Mouse (Mus musculus) embryonic fibroblast, embryonic 13.5 days (primary cell): Measurements from ENCODE around the gene Arhgap24.

Experiments used
- CTCF ChIP-seq: IDR thresholded peaks from 2 replicates; pipeline ENCODE4 v1.5.1; 2011; ENCODE audit warnings: mild to moderate bottlenecking, control low read depth, low read length, moderate library complexity, borderline replicate concordance; ENCODE audit not compliant: insufficient read depth
- POLR2A ChIP-seq: IDR thresholded peaks from 2 replicates; pipeline ENCODE4 v1.6.1; 2011; ENCODE audit warnings: low read depth, mild to moderate bottlenecking, control low read depth, low read length, moderate library complexity

- TF ChIP-seq POLR2A = no peak
- TF ChIP-seq CTCF = no peak
Measured at GRCm38 (mm10) chr5:102743436-102743835, 262.2 kb downstream of the Arhgap24 start.
